Mouse (Mus musculus): ENCODE data around the gene Aipl1. TPM values are rescaled to one million over a fixed set of nuclear protein-coding genes. Genes with fewer than 3 reads are reported as not detected.
A peak's percentile ranks its signal among the peaks of the same experiment; 100 is the strongest.

Gene Aipl1
- total RNA-seq (2021): under 1 TPM; 0.26 to 0.29 TPM
- long read RNA-seq, experiment 1: 0 reads
- long read RNA-seq, experiment 2, partial matches to known transcripts: 0 of 1 reads
- long read RNA-seq, experiment 2, other reads (novel, unspliced or antisense): 1 of 1 reads

DNA sequence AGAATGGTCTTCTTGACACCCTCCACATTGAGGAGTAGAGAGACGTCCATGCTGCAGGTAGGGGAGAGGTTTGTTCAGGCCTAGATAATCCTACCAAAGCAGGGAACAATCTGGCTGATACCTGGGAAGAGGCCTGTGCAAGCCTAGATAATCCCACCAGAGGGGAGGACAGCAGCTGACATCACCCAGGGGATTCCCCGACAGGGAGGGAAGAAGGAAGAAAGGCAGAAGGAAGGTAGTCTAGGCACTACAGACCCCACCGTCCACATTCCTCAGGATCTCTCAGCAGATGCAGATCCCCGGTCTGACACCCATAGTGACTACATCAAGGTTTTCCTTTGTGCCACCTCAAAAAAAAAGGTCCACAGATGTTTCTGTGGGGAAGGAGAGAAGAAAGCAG, at the start of gene Aipl1:
Gene Aipl1 (minus strand): TSS at position 101 of the 400 bp plus-strand sequence.
- DNase-seq (ENCODE audit: low spot score in 2 of 2): no peak

DNA sequence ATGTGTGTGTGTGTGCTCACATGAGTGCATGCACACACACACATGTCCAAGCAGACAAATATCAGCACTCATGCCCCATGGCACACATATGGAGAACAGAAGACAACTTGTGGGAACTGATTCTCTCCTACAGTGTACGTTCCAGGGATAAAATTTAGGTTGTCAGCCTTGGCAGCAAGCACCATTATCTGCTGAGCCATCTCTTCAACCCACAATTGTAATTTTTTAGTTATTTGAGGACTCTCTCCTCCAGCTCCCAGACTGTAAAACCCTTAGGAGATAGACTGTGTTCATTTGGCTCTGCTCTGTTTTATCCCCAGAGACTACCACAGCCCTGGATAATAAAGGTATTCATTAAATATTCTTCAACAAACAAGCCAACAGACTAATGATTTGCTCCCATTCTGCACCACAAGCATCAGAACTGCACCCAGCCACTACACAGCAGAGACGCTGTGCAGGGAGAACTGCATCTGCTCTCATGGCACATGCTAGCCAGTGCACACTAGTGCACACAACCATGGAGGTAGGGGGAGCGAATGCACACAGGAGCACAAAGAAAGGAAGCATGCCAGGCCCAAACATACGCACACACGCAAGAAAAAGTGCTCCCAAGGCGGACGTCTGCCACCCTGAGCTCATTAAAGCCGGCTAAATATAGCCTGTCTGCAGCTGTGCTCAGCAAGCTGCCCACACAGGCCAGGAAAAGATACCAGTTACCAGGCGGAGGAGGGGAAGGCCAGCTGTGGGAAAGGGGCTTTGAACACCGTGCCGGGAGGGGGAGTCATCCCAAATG, 49.1 kb upstream of the Aipl1 start:
- no peak for DNase-seq (ENCODE audit: low spot score in 2 of 2)

DNA sequence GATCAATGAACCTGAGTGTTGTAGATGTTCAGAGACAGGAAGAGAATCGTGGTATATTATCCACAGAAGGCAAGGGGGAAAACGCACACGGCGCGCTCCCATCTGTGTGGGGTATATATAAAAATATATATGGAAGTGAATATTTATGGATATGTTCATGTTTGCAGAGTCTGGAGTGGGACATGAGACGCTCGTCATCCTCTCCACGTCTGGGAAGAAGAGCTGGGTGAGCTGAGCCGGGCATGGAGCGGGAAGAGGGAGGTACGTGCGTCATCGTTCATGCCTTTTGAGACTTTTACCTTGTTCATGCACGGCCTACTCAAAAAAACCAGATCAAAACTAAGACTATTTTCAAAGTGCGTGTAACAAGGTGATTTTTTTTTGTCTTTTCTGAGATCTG, 47.0 kb upstream of the Aipl1 start:
- no peak for DNase-seq (ENCODE audit: low spot score in 2 of 2)

DNA sequence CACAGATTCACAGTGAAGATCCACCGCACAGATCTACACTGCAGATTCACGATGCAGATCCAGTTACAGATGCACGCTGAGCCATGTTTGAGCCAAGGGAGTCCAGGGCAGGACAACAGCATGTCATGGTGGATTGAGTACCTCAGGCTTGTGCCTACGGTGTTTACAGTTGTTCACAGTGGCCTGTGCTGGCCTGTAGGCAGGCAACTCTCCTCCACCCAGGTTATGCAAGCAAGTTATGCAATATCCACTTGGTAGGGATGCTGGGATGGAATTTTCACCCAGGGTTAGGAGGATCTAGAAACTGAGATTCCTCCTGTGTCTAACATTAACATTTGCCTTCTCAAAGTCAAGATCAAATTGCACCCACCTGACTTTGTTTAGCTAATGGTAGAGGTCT, 45.3 kb upstream of the Aipl1 start:
- DNase-seq (ENCODE audit: low spot score in 2 of 2): no peak

DNA sequence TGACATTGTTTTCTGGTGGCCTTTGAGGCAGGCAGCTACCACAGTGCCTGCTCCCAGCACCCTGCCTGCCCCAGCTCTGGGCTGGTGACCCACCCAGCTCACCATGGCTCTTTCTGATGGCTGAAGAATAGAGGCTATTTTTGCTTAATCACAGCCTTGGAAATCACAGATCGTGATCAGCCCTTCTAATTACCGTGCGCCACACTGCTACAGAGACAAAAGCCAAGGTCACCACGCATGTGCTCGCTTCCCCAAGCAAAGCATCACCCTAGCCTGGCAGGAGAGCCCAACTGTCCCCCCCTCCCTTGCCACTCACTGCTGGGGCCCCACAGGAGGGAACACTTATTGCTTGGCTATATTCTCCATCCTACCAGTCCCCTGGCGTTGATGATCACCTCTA, 43.2 kb upstream of the Aipl1 start:
- no peak for DNase-seq (ENCODE audit: low spot score in 2 of 2)

DNA sequence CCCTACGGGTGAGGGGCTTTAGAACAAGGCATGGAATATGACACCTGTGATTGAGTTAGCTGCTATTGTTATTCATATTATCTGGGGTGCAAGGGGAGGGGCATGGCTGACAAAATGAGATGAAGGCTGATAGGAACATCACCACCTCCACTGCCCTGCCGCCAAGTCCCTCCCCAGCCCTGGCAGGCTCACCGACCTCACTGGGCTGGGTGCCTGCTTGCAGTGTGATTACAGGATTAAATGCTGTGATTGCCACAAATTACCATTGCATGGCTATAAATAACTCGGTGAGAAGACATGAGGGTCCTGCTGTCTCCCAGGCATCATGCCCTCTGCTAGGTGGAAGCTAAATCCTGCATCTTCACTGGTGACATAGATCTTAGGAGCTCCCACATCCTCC, 41.3 kb upstream of the Aipl1 start:
- DNase-seq (ENCODE audit: low spot score in 2 of 2): no peak

DNA sequence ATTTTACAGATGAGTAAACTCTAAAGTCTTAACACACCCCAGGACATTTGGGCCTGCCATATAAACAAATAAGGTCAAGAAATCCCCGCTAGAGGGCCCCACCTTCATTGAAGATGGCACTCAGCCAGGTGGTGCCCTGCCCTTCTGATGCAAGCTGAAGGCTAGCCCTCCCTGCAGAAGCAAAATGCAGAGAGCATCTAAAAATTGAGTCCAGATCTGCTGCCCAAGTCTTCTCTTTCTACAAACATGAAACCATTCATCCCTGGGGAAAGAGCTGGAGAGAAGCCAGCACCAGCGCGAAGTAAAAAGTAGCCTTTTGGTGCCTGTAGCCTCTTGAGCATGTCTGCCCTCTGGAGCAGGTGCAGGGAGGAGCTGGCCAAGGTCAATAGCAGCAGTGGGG, 40.7 kb upstream of the Aipl1 start:
- no peak for DNase-seq (ENCODE audit: low spot score in 2 of 2)

DNA sequence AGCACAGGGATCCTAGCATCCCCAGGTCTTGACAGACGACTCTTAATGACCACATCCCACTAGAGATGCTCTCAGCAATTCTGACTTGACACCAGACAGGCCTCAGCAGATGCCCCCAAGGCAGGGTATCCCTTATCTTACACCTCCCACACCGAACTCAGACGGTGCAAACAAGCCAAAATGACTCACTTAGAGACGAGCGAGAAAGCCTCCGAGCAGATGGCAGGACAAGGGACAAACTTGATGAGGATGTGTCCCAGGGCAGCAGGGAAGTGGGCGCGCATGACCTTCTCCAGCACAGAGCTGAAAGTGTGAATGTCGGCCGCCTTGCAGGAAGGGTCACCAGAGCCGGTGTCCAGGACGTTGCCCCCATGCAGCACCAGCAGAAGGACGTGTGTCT, 36.9 kb upstream of the Aipl1 start:
- DNase-seq (ENCODE audit: low spot score in 2 of 2): no peak

DNA sequence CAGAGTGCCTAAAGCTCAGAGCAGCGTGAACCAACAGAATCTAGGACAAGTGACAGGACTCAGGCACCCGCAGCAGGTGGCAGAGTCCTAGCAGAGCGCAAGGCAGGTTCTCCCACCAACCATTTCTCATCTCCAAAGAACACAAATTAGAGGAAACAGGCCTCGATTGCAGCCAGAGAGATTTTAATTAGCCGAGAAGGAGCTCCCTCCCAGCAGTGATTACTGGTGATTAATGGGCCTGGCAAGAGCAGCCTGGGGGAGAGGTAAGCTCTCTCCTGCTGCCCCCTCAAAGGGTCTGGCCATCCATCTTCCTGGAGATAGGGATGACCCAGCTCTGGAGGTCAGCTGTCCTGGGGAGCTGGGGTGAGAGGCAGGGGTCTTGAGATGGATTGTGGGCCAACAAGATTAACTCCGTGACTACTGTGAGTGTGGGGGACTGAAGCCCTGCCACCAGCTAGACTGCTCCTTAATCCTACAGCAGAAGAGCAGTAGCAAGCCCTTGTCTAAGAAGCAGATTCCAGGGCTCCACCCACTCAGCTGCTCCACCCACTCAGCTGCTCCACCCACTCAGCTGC, 35.1 kb upstream of the Aipl1 start:
- no peak for DNase-seq (ENCODE audit: low spot score in 2 of 2)

DNA sequence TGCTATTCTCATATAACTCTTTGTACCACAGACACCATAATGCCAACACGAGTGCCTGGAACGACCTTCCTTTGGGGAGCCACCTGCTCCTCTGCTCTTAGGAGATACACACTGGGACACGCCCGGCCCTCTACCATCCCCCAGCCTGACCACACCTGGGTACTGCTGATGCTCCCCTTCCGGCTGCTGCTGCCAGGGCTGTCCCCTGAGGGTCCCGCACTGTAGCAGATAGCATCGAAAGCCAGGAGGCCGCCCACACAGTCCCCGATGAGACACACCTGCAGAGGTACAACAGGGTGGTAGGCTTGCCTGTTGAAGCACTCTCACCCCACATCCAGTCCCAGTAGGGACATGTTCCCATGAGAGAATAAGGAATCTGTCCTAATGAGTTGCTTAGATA, 33.4 kb upstream of the Aipl1 start:
- no peak for DNase-seq (ENCODE audit: low spot score in 2 of 2)

DNA sequence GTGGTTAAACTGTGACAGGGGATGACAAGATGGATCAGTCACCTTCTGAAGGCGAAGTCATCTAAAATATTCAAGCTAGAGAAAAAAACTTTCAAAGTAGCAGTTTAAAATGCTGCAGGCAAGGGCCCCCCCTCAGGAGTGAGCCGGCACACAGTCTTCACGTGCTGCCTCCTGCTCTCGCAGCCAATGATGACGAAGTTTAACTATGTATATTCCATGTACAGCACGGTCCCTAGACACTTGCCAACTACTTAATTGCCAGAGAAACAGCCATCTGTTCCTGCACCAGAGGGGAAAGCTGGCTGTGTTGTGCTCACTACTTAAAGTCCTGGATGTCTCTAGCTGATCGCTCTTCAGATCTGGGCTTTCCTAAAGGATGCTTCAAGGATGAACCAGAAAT, 30.7 kb upstream of the Aipl1 start:
- DNase-seq (ENCODE audit: low spot score in 2 of 2): no peak

DNA sequence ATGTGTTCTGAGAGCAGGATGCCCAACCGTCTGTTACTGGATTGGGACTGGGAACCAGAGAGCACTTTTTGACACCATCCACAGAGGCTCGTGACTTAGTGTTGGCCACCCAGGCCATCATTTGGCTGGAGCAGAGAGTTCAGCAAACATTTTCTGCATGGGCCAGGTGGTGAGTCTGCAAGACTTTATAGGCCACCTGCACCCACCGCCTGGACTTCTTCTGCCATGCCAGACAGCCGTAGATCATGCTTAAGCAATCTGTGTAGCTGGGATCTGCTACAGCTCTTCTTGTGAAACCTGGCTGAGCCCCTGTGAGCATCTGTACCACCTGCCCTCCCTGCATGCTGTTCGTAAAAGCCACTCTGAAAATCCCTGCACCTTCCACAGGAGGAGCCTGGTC, 30.0 kb upstream of the Aipl1 start:
- DNase-seq (ENCODE audit: low spot score in 2 of 2): no peak

DNA sequence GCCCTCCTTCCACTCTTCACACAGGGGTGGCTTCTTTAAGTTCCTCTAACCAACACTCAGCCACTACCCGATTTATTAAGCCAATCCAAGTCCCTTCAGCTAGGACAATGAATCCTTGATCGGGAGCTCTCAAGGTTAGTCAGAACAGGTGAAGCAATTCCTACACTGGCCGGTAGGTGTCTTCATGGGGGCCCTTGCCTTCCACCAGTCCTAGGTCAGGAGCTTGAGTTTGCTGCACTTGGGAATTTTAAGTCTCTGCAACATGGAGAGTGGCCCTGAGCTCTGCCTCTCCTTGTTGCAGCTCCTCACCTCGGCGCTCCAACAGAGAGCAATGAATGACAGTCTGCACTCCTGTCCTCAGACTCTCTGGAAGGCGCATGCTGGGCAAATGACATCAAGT, 29.0 kb upstream of the Aipl1 start:
- DNase-seq (ENCODE audit: low spot score in 2 of 2): no peak

DNA sequence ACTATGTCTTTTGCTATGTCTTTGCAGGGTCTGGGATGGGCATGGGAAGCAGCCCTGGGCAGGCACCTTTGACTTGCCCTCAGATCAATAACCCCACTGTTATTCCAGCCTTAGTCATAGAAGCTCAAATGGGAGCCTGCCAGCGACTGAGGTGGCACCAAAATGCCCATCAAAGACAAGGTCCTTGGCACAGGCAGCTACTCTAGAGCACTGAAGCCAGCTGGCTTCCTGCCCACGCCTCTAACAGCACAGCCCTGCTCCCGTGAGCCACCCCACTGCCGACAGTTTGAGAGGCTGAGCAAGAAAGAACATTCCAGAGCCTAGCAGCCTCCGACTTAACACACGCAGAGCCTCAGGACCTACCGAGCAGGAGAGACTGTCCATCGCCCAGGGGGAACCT, 27.8 kb upstream of the Aipl1 start:
- DNase-seq (ENCODE audit: low spot score in 2 of 2): no peak

DNA sequence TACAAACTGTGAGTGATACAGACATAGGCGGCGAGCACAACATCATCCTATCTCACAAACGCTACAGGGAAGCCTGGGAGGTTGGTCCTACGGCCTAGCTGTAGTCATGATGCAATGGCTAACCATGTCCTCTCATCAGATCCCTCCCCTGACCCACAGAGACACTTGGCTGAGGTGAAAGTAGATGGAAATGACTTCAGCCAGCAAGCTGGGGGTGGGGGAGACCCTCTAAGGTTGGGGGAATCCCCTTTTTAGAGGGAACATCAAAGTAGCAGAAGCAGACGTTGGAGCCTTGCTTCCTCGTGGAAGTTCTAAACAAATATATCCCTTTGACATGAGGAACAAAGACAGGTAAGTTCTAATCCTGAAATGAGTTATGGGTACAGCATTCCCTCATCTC, 27.1 kb upstream of the Aipl1 start:
- DNase-seq (ENCODE audit: low spot score in 2 of 2): no peak

DNA sequence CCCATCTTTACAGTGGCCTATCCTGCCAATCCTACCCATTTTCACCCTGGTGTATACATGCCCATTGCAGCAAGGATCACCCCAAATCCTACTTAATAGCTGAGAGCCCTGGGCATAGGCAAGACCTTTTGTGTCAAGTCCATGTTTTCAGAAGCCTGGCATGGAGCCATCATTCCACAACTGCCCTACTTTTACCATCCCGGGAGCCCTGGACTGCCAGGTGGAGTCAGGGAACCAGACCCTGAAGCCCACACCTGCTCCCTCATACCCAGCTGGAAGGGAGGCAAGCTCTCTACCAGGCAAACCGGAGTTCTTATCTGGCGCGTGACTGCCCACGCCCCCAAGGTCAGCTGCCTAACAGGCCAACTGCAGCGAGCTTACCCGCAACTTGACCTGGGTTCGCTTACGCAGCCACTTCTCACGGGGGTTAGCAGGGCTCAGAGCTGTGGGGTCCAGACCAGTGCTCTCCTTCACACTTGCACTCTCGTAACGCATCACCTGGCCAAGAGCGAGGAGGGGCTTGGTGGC, 23.8 kb upstream of the Aipl1 start:
- no peak for DNase-seq (ENCODE audit: low spot score in 2 of 2)

DNA sequence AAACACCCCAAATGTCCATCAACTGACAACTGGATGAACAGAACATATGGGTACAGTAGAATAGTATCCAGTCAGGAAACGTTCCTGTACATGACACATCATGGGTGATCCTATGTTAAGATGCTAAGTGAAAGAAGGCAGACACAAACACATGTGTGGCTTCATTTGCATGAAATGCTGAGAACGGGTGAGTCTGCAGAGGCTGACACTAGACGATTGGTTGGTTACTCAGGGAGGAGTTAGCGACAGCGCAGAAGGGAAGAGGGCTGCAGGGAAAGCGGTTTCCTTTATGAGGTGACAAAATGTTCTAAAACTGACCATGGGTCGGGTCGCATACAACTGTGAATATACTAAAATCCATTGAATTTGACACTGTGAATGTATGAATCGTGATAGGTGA, 23.1 kb upstream of the Aipl1 start:
- DNase-seq (ENCODE audit: low spot score in 2 of 2): no peak

DNA sequence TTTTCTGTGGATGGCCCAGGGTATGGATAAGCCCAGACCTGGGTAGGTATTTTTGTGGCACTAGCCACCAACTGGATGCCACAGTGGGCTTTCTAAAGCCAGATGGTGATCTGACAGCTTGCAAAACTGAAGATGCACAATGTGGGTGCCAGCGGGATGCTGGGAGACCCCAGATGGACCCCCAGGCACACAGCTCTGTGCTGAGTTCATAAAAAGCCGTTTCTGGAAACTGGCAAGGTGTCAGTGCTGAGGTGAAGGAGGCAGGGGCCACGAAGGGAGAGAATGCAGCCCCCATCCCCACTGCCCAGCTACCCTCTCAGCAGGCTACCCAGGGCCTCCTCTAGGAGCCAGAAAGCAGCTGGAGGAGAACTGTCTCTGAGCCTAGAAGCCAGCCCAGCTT, 19.9 kb upstream of the Aipl1 start:
- DNase-seq (ENCODE audit: low spot score in 2 of 2): no peak

DNA sequence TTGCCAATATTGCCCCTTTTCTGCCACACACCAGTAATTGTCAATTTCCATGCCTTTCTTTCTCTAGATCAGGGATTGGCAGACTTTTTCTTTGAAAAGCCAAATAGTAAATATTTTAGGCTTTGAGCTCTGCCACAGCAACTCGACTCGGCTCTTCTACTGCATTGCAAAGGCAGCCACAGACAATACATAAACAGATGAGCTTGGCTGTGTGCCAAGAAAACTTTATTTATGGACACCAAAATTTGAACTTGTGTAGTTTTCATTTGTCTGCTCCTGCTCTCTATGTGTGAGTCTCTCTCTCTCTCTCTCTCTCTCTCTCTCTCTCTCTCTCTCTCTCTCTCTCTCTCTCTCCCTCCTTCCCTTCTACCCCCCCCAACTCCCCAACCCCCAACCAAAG, 17.9 kb upstream of the Aipl1 start:
- no peak for DNase-seq (ENCODE audit: low spot score in 2 of 2)

DNA sequence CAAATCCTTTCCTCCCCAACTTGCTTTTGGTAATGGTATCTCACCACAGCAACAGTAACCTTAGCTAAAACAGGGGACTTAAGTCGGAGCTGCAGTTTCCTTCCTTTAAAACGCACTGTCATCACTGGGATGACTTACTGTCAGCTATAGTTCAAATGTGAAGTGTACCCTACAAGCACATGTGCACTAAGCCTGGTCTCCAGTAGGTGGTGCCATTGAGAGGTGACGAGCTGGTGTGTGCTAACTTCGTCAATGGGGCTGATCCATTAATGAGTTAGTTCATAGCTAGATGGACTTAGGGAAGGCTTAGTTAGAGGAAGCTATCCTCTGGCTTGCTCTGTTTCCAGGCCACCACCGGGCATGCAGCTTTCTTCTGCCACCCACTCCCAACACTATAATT, 15.3 kb upstream of the Aipl1 start:
- peak; percentile 44 to 69 for DNase-seq (ENCODE audit: low spot score in 2 of 2)

DNA sequence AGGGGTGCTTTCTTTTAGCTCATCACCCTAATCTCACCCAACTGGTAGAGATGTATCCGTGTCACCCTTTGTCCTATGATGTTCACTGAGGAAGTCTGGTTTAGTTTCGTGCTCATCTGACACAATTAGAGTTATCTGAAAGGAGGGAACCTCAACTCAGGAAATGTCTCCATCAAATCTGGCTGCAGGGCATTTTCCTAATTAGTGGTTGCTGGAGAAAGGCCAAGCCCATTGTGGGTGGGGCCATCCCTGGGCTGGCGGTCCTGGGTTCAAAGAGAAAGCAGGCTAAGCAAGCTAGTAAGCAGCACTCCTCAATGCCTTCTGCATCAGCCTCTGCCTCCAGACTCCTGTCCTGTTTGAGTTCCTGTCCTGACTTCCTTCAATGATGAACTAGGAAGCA, 14.9 kb upstream of the Aipl1 start:
- DNase-seq (ENCODE audit: low spot score in 2 of 2): no peak
